Mouse (Mus musculus) intestine, postnatal 0 days (tissue): Measurements from ENCODE around the gene Spocd1. TPM values are rescaled to one million over a fixed set of nuclear protein-coding genes. Genes with fewer than 3 reads are reported as not detected.
A peak's percentile ranks its signal among the peaks of the same experiment; 100 is the strongest.

Source experiments
- ATAC-seq: fragments of 200-750 bp; cut with Nextera tagmentation; 2 replicates; pipeline ENCODE4 v1.8.0; 2017; ENCODE audit warnings: mild to moderate bottlenecking, moderate TSS enrichment, moderate library complexity
- H3K27ac ChIP-seq: fragments of 300-500 bp; sonication (generic); 2 replicates; pipeline ENCODE4 v1.5.1; 2014; ENCODE audit warnings: mild to moderate bottlenecking, low read depth, low read length, moderate library complexity
- H3K27me3 ChIP-seq: fragments of 300-500 bp; sonication (generic); replicated peaks from 2 replicates; pipeline ENCODE4 v1.6.1; 2014; ENCODE audit warnings: low read length, mixed read lengths; ENCODE audit not compliant: control insufficient read depth, insufficient read depth
- H3K36me3 ChIP-seq: fragments of 300-500 bp; sonication (generic); 2 replicates; pipeline ENCODE4 v1.6.1; 2014; ENCODE audit warnings: mild to moderate bottlenecking, moderate library complexity; ENCODE audit not compliant: control insufficient read depth, insufficient read depth
- H3K4me1 ChIP-seq: fragments of 300-500 bp; sonication (generic); replicated peaks from 2 replicates; pipeline ENCODE4 v1.6.1; 2014; ENCODE audit warnings: antibody characterized with exemption, low read length, mixed read lengths; ENCODE audit not compliant: control insufficient read depth, insufficient read depth
- H3K4me2 ChIP-seq: fragments of 300-500 bp; sonication (generic); replicated peaks from 2 replicates; pipeline ENCODE4 v1.6.1; 2014; ENCODE audit warnings: low read depth, mild to moderate bottlenecking, moderate library complexity
- H3K4me3 ChIP-seq: fragments of 300-500 bp; sonication (generic); 2 replicates; pipeline ENCODE4 v1.5.1; 2014; ENCODE audit warnings: low read depth, low read length
- H3K9ac ChIP-seq: fragments of 300-500 bp; sonication (generic); 2 replicates; pipeline ENCODE4 v1.6.1; 2014; ENCODE audit warnings: mild to moderate bottlenecking, low read depth, low read length
- H3K9me3 ChIP-seq: fragments of 300-500 bp; sonication (generic); 2 replicates; pipeline ENCODE4 v1.6.1; 2016; ENCODE audit warnings: mixed run types; ENCODE audit not compliant: control insufficient read depth
- CTCF ChIP-seq: sonication (generic); IDR thresholded peaks from 2 replicates; pipeline ENCODE4 v1.5.1; 2016; ENCODE audit warnings: low read depth, mild to moderate bottlenecking, control low read depth, antibody characterized with exemption, moderate library complexity
- WGBS: fragments of 180-500 bp; shearing (Covaris S2); extraction: QIAGEN DNeasy Blood & Tissue Kit; methylation state at CpG from one replicate; pipeline ENCODE4 v1.1.7; 2014; 5-methylcytosine and 5-hydroxymethylcytosine counted together
- polyA plus RNA-seq: library from polyadenylated mRNA; unstranded; fragments of >200 nt; fragmentation: Nextera tagmentation; extraction: Ambion mirVana; gene quantifications from 2 replicates; pipeline ENCODE4 v1.2.1, GENCODE M21; 2015

Spocd1 gene
- polyA plus RNA-seq, 1 experiment from 2014 or later: not detected

DNA sequence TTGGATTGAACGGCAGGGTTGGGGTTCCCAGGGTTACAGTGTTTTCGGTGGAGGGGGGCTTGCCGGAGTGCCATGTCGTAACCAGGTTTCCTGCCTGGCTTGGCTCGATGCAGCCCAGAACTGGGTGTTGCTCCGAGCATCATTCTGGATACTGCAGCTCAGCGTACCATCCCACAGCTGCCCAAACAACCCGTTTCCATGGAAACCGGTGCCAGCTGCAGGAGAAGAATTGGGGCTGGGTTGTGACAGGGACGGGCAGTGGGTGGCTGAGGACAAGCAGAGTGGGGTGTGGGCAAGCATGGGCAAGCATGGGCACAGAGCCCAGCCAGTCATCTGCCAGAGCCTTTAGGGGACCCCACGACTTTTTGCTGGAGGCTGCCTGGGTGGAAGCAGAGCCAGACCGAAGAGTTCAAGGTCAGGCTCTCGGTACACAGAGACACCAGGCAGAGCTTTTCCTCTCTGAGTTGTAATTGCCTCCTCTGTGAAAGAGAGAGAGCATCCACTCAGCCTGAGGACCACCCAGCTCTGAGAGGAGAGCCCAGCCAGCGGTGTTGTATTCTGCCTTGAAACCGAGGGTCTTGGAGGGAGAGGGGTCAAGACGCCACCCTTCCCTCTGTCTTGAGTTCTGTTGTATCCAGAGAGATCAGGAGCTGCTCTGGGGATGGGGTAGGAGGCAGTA lies 5.3 kb downstream of the Spocd1 start:
- Histone ChIP-seq H3K4me3 (no peak overlapping the region), H3K9ac (no peak overlapping the region), H3K27me3 (no peaks in the 10 kb centered on the region), H3K36me3 (no peaks in the 10 kb centered on the region), H3K27ac (no peak overlapping the region), H3K9me3 (no peaks in the 10 kb centered on the region), H3K4me2 (no peak overlapping the region), H3K4me1 (no peaks in the 10 kb centered on the region)
- 54% methylated on average over 16 of the region's 16 CpGs for WGBS
- no peak for TF ChIP-seq CTCF
- no peak for ATAC-seq

DNA sequence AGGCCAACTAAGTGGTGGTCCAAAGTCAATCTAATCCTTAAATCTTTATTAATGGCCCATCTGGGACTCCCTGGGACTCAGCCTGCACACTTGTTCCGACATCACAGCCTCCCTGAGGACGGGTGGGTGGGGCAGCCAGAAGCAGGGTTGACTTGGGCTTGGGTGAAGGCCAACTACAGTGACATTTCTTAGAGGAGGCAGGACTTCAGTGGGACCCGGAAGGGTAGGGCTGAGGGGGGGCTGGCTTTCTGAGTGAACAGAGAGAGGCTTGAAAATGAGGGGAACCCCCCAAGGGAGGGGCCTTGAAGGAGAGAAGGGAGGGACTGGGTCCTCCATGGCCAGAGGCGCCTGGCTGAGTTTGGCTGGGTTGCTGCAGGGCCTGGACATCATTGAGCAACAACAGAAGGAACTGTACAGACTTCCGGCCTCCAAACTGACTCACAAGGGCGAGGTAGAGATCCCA lies 22.3 kb downstream of the Spocd1 start:
- Histone ChIP-seq H3K4me1 (no peaks in the 10 kb centered on the region), H3K4me2 (no peak overlapping the region), H3K4me3 (no peak overlapping the region), H3K27ac (no peak overlapping the region), H3K36me3 (no peaks in the 10 kb centered on the region), H3K27me3 (0 out of 2 replicates have a peak, but pooled peaks cover 1% of the 10 kb centered on the region), H3K9ac (no peak overlapping the region), H3K9me3 (no peaks in the 10 kb centered on the region)
- no peak for ATAC-seq
- WGBS: 65% methylated on average over 6 of the region's 6 CpGs
- no peak for TF ChIP-seq CTCF

DNA sequence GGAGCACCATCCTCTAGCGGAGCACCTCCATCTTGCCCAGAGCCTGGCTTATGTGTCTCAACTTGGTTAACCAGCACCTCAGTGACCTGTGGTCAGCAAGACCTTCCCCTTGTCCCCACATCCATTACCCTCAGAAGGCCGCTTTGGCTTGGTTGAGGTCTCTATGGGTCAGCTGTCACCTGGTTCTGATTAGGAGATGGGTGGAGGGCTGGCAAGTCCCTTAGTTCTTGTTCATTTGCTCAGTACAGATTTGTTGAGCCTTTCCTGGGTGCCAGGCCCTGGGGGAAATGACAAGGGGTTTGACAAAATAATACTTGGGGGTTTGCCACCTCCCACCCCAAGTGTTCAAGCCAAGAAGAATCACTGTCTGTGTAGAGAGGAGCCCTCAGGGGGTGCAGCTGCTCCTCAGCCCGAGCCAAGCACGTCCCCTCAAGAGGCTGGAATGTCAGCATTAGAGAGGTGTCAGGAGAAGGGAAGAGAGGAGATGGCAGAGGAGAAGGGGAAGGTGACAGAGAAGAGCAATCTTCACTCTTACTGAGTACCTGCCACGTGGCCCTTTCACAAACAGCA lies 23.3 kb downstream of the Spocd1 start:
- no peaks in the 10 kb centered on the region for H3K36me3 ChIP-seq
- no peak for TF ChIP-seq CTCF
- H3K9ac ChIP-seq: no peak overlapping the region
- ATAC-seq: no peak
- no peaks in the 10 kb centered on the region for H3K4me1 ChIP-seq
- no peaks in the 10 kb centered on the region for H3K9me3 ChIP-seq
- H3K27me3 ChIP-seq: 0 out of 2 replicates have a peak, but pooled peaks cover 6% of the 10 kb centered on the region
- no peak overlapping the region for H3K4me2 ChIP-seq
- no peak overlapping the region for H3K27ac ChIP-seq
- H3K4me3 ChIP-seq: no peak overlapping the region
- WGBS: 53% methylated on average over 5 of the region's 5 CpGs

DNA sequence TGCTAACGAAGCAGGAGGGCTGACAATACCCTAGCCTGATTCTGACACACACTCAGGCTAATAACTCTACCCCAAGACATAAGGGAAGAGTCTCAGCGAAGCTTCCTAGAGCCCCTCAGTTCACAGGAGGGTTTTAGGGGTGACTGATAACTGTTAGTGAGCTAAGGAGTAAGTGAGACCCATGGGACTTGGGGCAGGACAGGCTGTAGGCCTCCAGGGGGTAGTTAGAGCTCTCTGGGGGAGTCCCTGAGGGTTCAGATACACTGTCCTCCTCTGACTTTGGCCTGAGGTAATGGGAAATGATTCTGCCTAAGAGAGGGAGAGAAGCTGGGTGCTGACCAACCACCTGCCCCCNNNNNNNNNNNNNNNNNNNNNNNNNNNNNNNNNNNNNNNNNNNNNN lies 25.5 kb downstream of the Spocd1 start:
- no peak for TF ChIP-seq CTCF
- H3K27me3 ChIP-seq: 0 out of 2 replicates have a peak, but pooled peaks cover 6% of the 10 kb centered on the region
- H3K4me2 ChIP-seq: no peak overlapping the region
- no peaks in the 10 kb centered on the region for H3K36me3 ChIP-seq
- no peak overlapping the region for H3K4me3 ChIP-seq
- ATAC-seq: no peak
- no peaks in the 10 kb centered on the region for H3K4me1 ChIP-seq
- 65% methylated on average over 2 of the region's 2 CpGs for WGBS
- H3K9ac ChIP-seq: no peak overlapping the region
- H3K9me3 ChIP-seq: no peaks in the 10 kb centered on the region
- H3K27ac ChIP-seq: no peak overlapping the region

DNA sequence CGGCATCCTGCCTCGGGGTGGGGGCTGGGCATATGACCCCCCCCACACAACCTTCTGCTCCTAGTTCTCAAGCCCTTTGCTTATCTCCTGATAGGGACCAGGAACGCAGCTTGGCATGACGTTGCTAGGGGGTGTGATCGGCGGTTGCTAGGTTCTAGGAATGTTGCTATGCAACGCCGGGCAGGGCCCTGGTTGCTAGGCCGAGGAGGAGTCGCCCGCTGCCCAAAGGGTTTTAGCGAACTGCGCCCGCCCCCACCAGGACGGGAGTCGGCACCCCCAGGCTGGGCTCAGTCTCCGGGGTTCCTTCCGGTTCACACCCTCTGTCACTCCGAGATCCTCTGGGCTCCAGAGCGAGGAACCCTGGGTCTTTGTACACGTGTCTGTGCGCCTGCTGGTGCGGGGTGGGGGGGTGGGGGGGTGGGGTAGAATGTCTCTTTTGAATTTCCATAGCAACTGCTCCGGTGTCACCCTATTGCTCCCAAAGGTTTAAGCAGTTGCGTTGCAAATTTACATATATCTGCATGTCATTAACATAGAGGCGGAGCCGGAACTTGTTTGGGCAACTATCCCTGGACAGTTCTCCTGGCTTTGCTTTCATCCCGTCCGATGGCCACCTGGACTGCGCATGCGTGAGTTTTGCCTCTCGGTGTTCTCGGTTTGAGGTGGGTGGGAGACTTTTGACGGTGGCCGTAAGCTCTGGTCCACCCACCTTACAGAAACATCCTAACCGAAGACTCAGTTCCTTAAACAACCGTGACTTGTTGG lies 31.3 kb downstream of the Spocd1 start:
- no peak for TF ChIP-seq CTCF
- peak overlapping the region; percentile 78 for H3K4me2 ChIP-seq
- WGBS: 2% methylated on average over 37 of the region's 37 CpGs
- no peaks in the 10 kb centered on the region for H3K9me3 ChIP-seq
- no peaks in the 10 kb centered on the region for H3K36me3 ChIP-seq
- H3K4me3 ChIP-seq: peak overlapping the region; percentile 33
- no peak overlapping the region for H3K27ac ChIP-seq
- 0 out of 2 replicates have a peak, but pooled peaks cover 17% of the 10 kb centered on the region for H3K27me3 ChIP-seq
- peak; percentile 46; the same call in 1 of the 2 replicates for ATAC-seq
- H3K4me1 ChIP-seq: peaks cover 4% of the 10 kb centered on the region; the same call in 1 of the 2 replicates
- H3K9ac ChIP-seq: 0 out of 2 replicates have a peak overlapping the region, but pooled peaks have one; percentile 13

DNA sequence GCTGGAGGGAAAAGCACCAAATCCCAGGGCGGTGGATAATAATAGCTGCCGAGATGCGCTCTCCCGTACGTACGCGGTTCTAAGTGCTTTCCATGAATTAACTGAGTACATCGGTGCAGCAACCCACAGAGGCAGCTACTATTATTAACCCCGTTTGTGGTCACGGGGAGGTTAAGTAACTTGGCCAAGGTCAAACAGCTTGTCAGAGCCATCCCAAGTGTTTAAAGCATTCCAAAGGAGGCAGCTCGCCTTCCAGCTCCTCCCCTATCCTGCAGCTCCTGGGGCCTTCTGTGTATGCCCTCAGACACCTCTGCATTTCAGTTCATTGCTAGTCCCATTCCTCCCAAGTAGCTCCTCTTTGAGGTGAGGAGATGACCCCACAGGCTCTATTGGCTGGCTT lies 36.2 kb downstream of the Spocd1 start:
- Histone ChIP-seq H3K4me1 (no peaks in the 10 kb centered on the region), H3K27me3 (0 out of 2 replicates have a peak, but pooled peaks cover 9% of the 10 kb centered on the region), H3K36me3 (no peaks in the 10 kb centered on the region), H3K4me3 (no peak overlapping the region), H3K9ac (no peak overlapping the region), H3K27ac (no peak overlapping the region), H3K4me2 (no peak overlapping the region), H3K9me3 (no peaks in the 10 kb centered on the region)
- WGBS: 64% methylated on average over 11 of the region's 11 CpGs
- TF ChIP-seq CTCF: no peak
- ATAC-seq: no peak
